Mouse (Mus musculus) embryonic facial prominence, embryonic 14.5 days (tissue): ENCODE data around the gene Tbc1d21. TPM values are rescaled to one million over a fixed set of nuclear protein-coding genes. Genes with fewer than 3 reads are reported as not detected.

Source experiments
- ATAC-seq: fragments of 200-750 bp; cut with Nextera tagmentation; 2 replicates; pipeline ENCODE4 v1.8.0; 2017; ENCODE audit warnings: low read depth, moderate number of reproducible peaks, moderate TSS enrichment
- DNase-seq: peaks from one replicate; pipeline ENCODE4 v3.0.0-alpha.2; 2015; ENCODE audit warnings: low spot score
- H3K27ac ChIP-seq: fragments of 300-500 bp; sonication (generic); replicated peaks from 2 replicates; pipeline ENCODE4 v1.5.1; 2014; ENCODE audit warnings: low read depth, mild to moderate bottlenecking, low read length, moderate library complexity
- H3K27me3 ChIP-seq: fragments of 300-500 bp; sonication (generic); replicated peaks from 2 replicates; pipeline ENCODE4 v1.6.1; 2014; ENCODE audit warnings: low read length; ENCODE audit not compliant: control insufficient read depth, insufficient read depth
- H3K36me3 ChIP-seq: fragments of 300-500 bp; sonication (generic); 2 replicates; pipeline ENCODE4 v1.6.1; 2014; ENCODE audit warnings: low read length, mixed read lengths; ENCODE audit not compliant: control insufficient read depth, insufficient read depth
- H3K4me1 ChIP-seq: fragments of 300-500 bp; sonication (generic); 2 replicates; pipeline ENCODE4 v1.6.1; 2014; ENCODE audit warnings: antibody characterized with exemption, low read length; ENCODE audit not compliant: control insufficient read depth, insufficient read depth
- H3K4me2 ChIP-seq: fragments of 300-500 bp; sonication (generic); 2 replicates; pipeline ENCODE4 v1.6.1; 2014; ENCODE audit warnings: low read depth, mild to moderate bottlenecking, low read length, moderate library complexity, mixed read lengths
- H3K4me3 ChIP-seq: fragments of 300-500 bp; sonication (generic); 2 replicates; pipeline ENCODE4 v1.5.1; 2014; ENCODE audit warnings: low read depth, mild to moderate bottlenecking, low read length
- H3K9ac ChIP-seq: fragments of 300-500 bp; sonication (generic); 2 replicates; pipeline ENCODE4 v1.6.1; 2014; ENCODE audit warnings: low read depth, mild to moderate bottlenecking, low read length, moderate library complexity, mixed read lengths
- H3K9me3 ChIP-seq: fragments of 300-500 bp; sonication (generic); 2 replicates; pipeline ENCODE4 v1.6.1; 2016; ENCODE audit warnings: low read length; ENCODE audit not compliant: control insufficient read depth
- WGBS: fragments of 180-500 bp; shearing (Covaris S2); extraction: QIAGEN DNeasy Blood & Tissue Kit; methylation state at CpG from one replicate; pipeline ENCODE4 v1.1.7; 2014; 5-methylcytosine and 5-hydroxymethylcytosine counted together
- polyA plus RNA-seq: library from polyadenylated mRNA; unstranded; fragments of >200 nt; fragmentation: Nextera tagmentation; extraction: Ambion mirVana; gene quantifications from 2 replicates; pipeline ENCODE4 v1.2.1, GENCODE M21; 2014

The Tbc1d21 gene
- polyA plus RNA-seq, 1 experiment from 2014 or later = 0.13 TPM

DNA sequence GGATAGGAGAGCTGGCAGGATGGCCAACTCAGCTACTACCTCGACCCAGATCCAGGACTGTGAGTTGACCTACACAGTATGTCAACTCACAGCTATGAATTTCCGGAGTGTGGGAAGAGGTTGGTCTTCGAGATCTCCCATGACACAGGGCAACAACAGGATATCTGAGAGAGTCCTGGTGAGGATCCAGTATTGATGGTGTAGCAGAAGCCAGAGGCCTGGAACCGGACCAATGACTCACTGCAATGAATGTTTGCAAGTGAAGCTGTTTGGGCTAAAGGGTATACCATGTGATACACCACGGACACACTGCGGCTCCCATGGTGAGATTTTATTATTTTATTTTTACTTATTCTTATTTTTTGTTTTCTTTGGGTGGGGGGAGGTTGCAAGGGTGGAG, 15.6 kb downstream of the Tbc1d21 start:
- Histone ChIP-seq H3K9me3 (no peaks in the 10 kb centered on the region), H3K27ac (no peak overlapping the region), H3K4me2 (no peak overlapping the region), H3K27me3 (no peaks in the 10 kb centered on the region), H3K4me1 (no peaks in the 10 kb centered on the region), H3K36me3 (no peaks in the 10 kb centered on the region), H3K4me3 (no peak overlapping the region), H3K9ac (no peak overlapping the region)
- ATAC-seq (no peak), DNase-seq (no peak)
- 84% methylated on average over 6 of the region's 6 CpGs for WGBS

- H3K9ac ChIP-seq = no peak overlapping the region
- H3K27me3 ChIP-seq = no peaks in the 10 kb centered on the region
- no peaks in the 10 kb centered on the region for H3K4me1 ChIP-seq
- no peaks in the 10 kb centered on the region for H3K9me3 ChIP-seq
- no peak overlapping the region for H3K4me3 ChIP-seq
- H3K36me3 ChIP-seq = no peaks in the 10 kb centered on the region
- DNase-seq (no peak), ATAC-seq (no peak)
- no peak overlapping the region for H3K27ac ChIP-seq
- WGBS = 83% methylated on average over 6 of the region's 6 CpGs
- no peak overlapping the region for H3K4me2 ChIP-seq
These were observed 17.0 kb downstream of the Tbc1d21 start for GRCm38 (mm10) chr9:58353224-58353623.

- DNase-seq (no peak), ATAC-seq (no peak)
- H3K36me3 ChIP-seq = no peaks in the 10 kb centered on the region
- no peak overlapping the region for H3K27ac ChIP-seq
- 78% methylated on average over 6 of the region's 6 CpGs for WGBS
- H3K9me3 ChIP-seq = no peaks in the 10 kb centered on the region
- H3K9ac ChIP-seq = no peak overlapping the region
- no peaks in the 10 kb centered on the region for H3K27me3 ChIP-seq
- H3K4me2 ChIP-seq = no peak overlapping the region
- no peaks in the 10 kb centered on the region for H3K4me1 ChIP-seq
- H3K4me3 ChIP-seq = no peak overlapping the region
These were observed 22.5 kb downstream of the Tbc1d21 start for GRCm38 (mm10) chr9:58347795-58348194.

- DNase-seq = no peak
- Histone ChIP-seq H3K4me2 (no peak overlapping the region), H3K4me1 (no peaks in the 10 kb centered on the region), H3K27me3 (no peaks in the 10 kb centered on the region), H3K9me3 (no peaks in the 10 kb centered on the region), H3K9ac (no peak overlapping the region), H3K27ac (no peak overlapping the region), H3K4me3 (no peak overlapping the region), H3K36me3 (no peaks in the 10 kb centered on the region)
- WGBS = 43% methylated on average over 10 of the region's 10 CpGs
- no peak for ATAC-seq
These were observed 23.8 kb downstream of the Tbc1d21 start for GRCm38 (mm10) chr9:58346498-58346897.

DNA sequence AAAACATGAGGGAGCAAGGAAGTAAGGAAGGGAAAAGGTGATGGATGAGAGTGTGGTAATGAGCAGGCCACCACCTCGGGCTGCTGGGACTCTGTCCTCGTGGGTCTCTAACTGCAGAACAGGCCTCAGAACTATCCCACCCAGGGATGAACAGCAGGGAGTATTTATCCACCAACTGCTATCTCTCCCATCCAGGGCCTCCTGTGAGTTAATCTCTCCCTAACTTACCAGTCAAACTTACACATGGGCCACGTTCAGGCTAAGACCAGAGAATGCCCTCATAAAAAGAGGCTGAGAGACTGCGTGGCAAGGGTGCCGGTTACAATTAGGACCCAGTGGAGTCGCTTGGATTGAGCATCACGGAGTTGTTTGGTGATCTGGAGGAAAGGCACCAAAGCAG, 24.3 kb downstream of the Tbc1d21 start:
- WGBS = 63% methylated on average over 7 of the region's 7 CpGs
- H3K4me1 ChIP-seq = no peaks in the 10 kb centered on the region
- H3K36me3 ChIP-seq = no peaks in the 10 kb centered on the region
- DNase-seq (no peak), ATAC-seq (no peak)
- no peaks in the 10 kb centered on the region for H3K9me3 ChIP-seq
- H3K27me3 ChIP-seq = no peaks in the 10 kb centered on the region
- H3K9ac ChIP-seq = no peak overlapping the region
- no peak overlapping the region for H3K27ac ChIP-seq
- H3K4me3 ChIP-seq = no peak overlapping the region
- no peak overlapping the region for H3K4me2 ChIP-seq

DNA sequence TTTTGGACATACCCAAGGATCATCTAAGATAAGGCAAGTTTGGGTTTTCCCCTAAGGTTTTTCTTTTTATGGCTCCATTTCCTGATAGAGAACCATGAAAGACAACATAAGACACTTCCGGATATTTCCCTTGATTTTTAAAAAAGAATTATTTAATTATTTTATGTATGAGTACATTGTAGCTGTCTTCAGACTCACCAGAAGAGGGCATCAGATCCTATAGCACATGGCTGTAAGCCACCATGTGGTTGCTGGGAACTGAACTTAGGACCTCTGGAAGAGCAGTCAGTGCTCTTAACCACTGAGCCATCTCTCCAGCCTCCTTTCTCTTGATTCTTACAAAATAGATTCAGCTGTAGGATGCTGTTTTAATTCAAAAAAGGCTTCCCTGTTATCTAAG, 28.5 kb downstream of the Tbc1d21 start:
- ATAC-seq = no peak
- no peak for DNase-seq
- 91% methylated on average over 1 of the region's 1 CpGs for WGBS

DNA sequence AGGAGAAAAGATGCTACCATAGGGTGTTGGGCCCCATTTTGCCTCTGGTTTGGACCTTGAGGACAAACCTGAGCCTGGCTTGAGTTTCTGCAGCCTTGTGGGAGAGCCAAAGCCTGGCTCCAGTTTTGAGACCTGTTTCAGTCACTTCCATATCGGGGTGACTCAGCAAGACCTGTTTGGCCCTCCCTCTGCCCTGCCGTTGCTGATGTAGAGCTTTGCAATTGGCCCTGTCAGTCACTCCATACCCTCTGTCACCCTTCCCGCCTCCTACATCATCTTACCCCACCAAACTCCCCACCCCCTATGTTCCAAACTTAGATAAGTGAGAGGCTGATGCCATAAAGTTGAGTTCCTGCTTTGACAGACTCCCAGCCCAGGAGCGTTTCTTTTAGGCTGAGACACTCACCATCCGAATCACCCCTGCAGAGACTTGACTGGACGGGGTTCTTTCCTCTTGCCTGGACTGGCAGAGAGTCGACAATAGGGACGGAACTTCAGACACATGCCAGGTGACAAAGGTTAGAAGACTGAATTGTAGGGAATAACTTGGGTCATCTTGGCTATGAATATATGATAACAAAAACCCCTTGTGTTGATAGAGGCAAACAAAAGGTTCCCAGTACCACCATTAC, 33.5 kb downstream of the Tbc1d21 start:
- WGBS = 73% methylated on average over 8 of the region's 8 CpGs
- H3K4me3 ChIP-seq = no peak overlapping the region
- H3K9ac ChIP-seq = no peak overlapping the region
- 0 out of 2 replicates have a peak, but pooled peaks cover 4% of the 10 kb centered on the region for H3K9me3 ChIP-seq
- ATAC-seq = no peak
- H3K4me1 ChIP-seq = no peaks in the 10 kb centered on the region
- no peaks in the 10 kb centered on the region for H3K36me3 ChIP-seq
- DNase-seq = no peak
- H3K27me3 ChIP-seq = no peaks in the 10 kb centered on the region
- H3K4me2 ChIP-seq = no peak overlapping the region
- no peak overlapping the region for H3K27ac ChIP-seq

More for the DNA sequence above, 28.5 kb downstream of the Tbc1d21 start:
- Histone ChIP-seq H3K27me3 (no peaks in the 10 kb centered on the region), H3K9me3 (no peaks in the 10 kb centered on the region), H3K27ac (no peak overlapping the region), H3K4me2 (no peak overlapping the region), H3K9ac (no peak overlapping the region), H3K4me1 (no peaks in the 10 kb centered on the region), H3K36me3 (no peaks in the 10 kb centered on the region), H3K4me3 (no peak overlapping the region)

- ATAC-seq (no peak), DNase-seq (no peak)
- Histone ChIP-seq H3K4me1 (no peaks in the 10 kb centered on the region), H3K27ac (no peak overlapping the region), H3K4me3 (no peak overlapping the region), H3K4me2 (no peak overlapping the region), H3K9me3 (0 out of 2 replicates have a peak, but pooled peaks cover 4% of the 10 kb centered on the region), H3K9ac (no peak overlapping the region), H3K36me3 (no peaks in the 10 kb centered on the region), H3K27me3 (no peaks in the 10 kb centered on the region)
- 42% methylated on average over 3 of the region's 3 CpGs for WGBS
These were observed 39.0 kb downstream of the Tbc1d21 start for GRCm38 (mm10) chr9:58331276-58331675.

DNA sequence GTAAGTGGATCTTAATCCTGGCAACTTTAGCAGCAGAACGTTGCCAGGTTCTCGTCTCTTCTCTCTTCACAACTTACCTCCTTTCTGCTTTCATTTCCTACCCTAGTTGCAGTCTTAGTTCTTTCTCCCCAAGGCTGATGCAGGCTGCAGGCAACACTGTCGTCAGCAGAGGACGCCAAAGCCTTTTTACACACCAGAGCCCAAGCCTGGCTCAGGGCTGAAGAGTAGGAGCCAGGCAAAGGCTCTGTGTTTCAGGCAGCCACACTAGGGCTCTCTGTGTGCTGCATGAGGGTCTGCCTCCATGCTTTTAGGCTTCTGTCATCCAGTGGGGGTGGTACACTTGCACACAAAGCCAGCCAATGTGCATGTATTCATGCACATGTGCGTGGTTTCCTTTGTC, 40.0 kb downstream of the Tbc1d21 start:
- Histone ChIP-seq H3K36me3 (no peaks in the 10 kb centered on the region), H3K4me2 (no peak overlapping the region), H3K9me3 (0 out of 2 replicates have a peak, but pooled peaks cover 4% of the 10 kb centered on the region), H3K27me3 (no peaks in the 10 kb centered on the region), H3K4me1 (no peaks in the 10 kb centered on the region), H3K9ac (no peak overlapping the region), H3K27ac (no peak overlapping the region), H3K4me3 (no peak overlapping the region)
- 23% methylated on average over 5 of the region's 5 CpGs for WGBS
- ATAC-seq (peak; percentile 79; the same call in 1 of the 2 replicates), DNase-seq (peak; percentile 79)
